Mouse (Mus musculus) cortical plate, adult 2 months (tissue): ENCODE data around the gene Prss22. TPM values are rescaled to one million over a fixed set of nuclear protein-coding genes. Genes with fewer than 3 reads are reported as not detected.
A peak's percentile ranks its signal among the peaks of the same experiment; 100 is the strongest.
"Not testable (repeated sequence)": the region's sequence is repeated elsewhere in the genome, so short reads cannot be mapped to it uniquely, and the experiment has no call there.

Experiments
- H3K27ac ChIP-seq: fragments of 200-500 bp; 2 replicates; pipeline ENCODE4 v1.5.1; 2012; ENCODE audit warnings: low read length, control low read depth, inconsistent platforms; ENCODE audit not compliant: insufficient read depth
- H3K4me1 ChIP-seq: fragments of 200-500 bp; 2 replicates; pipeline ENCODE4 v1.6.1; 2011; ENCODE audit warnings: low read length; ENCODE audit not compliant: control insufficient read depth, insufficient read depth
- H3K4me3 ChIP-seq: fragments of 200-500 bp; 2 replicates; pipeline ENCODE4 v1.5.1; 2011; ENCODE audit warnings: mild to moderate bottlenecking, low read length, control low read depth; ENCODE audit not compliant: insufficient read depth
- CTCF ChIP-seq: fragments of 200-500 bp; IDR thresholded peaks from 2 replicates; pipeline ENCODE4 v1.5.1; 2011; ENCODE audit warnings: mild to moderate bottlenecking, control low read depth, low read length; ENCODE audit not compliant: insufficient read depth; ENCODE audit errors: extremely low read depth
- POLR2A ChIP-seq: fragments of 200-500 bp; IDR thresholded peaks from 2 replicates; pipeline ENCODE4 v1.6.1; 2011; ENCODE audit warnings: mild to moderate bottlenecking, low read length, control low read depth; ENCODE audit not compliant: insufficient read depth; ENCODE audit errors: extremely low read depth
- polyA plus RNA-seq: library from polyadenylated mRNA; depleted of rRNA; stranded (reverse); fragments of >200 nt; gene quantifications from 2 replicates; pipeline ENCODE4 v1.2.3, GENCODE M21; 2012; rRNA removed

The Prss22 gene
- polyA plus RNA-seq, 1 experiment: 1.7 TPM

- H3K4me3 ChIP-seq: no peak overlapping the region
- TF ChIP-seq POLR2A: no peak
- peak; percentile 100 for TF ChIP-seq CTCF
- H3K27ac ChIP-seq: no peak overlapping the region
- H3K4me1 ChIP-seq: no peaks in the 10 kb centered on the region
Observed at GRCm38 (mm10) chr17:23960084-23960738, 37.7 kb downstream of the Prss22 start.

DNA sequence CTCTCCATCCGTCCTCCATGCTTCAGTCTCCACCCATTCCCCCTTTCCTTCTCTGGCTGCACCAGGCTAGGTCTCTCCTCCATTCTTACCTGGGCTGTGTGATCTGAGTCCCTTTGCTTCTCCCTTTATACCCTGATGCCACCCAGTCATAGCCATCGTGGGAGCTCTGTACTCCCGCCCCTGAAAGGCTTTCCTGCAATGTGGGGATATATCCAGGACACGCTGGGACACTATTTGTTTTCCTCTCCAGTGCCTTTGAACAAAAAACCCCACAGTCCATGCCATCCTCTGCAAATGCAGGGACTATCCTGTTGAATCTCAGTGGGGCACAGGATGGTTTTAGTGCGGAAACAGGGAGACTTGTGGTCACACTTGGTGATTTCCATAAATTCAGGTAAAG lies 42.7 kb downstream of the Prss22 start, which contains the start of gene Sbpl:
Sbpl (minus strand) TSS at position 101 of the 400 bp plus-strand sequence.
- H3K4me3 ChIP-seq: no peak within 1 kb of the TSS
- no peaks in the 10 kb centered on the region for H3K4me1 ChIP-seq
- TF ChIP-seq CTCF (no peak), POLR2A (no peak)
- no peak within 1 kb of the TSS for H3K27ac ChIP-seq

DNA sequence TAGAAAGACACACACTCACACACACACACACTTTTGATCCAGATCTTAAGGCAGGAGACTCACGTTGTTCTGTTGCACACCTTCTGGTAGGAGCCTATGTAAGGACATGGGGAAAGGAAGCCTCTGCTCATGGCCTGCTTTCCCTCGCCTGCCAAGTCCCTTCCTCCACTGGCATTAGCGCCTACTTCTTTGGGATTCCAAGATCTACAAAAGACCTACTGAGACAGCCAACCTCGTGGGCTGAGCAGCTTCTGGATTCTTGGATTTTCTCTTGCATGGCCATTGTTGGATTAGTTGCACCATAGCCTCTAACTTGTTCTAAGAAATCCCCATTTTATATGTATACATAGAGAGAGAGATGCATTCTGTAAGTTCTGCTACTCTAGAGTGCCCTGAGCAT lies 47.1 kb downstream of the Prss22 start:
- H3K4me1 ChIP-seq, H3K27ac ChIP-seq, H3K4me3 ChIP-seq: not testable (repeated sequence)

DNA sequence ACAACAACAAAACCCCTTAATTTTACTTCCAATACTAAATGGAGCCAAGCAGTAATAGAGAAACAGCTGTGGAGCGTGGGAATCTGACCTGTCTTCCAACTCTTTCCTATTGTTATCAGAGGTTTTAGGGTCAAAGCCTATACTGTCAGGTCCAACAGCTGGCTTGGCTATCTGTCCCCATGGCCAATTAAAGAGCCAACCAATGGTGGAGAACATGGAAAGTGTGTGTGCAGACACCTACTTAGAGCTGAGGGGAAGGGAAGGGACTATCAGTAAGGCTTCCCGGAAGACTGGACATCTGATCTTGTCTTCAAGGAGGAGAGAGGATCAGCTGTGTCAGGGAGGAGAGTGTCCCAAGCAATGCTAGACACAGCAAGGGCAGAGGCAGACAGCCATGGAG lies 48.8 kb downstream of the Prss22 start:
- Histone ChIP-seq H3K4me1 (0 out of 2 replicates have a peak, but pooled peaks cover 2% of the 10 kb centered on the region), H3K27ac (no peak overlapping the region), H3K4me3 (no peak overlapping the region)
- TF ChIP-seq POLR2A: no peak
- no peak for TF ChIP-seq CTCF

GRCm38 (mm10) chr17:23947486-23947885 lies 50.4 kb downstream of the Prss22 start:
- not testable (repeated sequence) for H3K27ac ChIP-seq, H3K4me1 ChIP-seq, H3K4me3 ChIP-seq

Other genes with a start within 250 kb of the Prss22 start
- gene Flywch1, start 226.5 kb downstream of the Prss22 start, polyA plus RNA-seq: 257 and 259 TPM in 2 replicates
- gene Flywch2, start 212.0 kb downstream of the Prss22 start, polyA plus RNA-seq: 27.2 and 28.8 TPM in 2 replicates
- 640 and 696 TPM in 2 replicates for gene Srrm2, start 207.6 kb downstream of the Prss22 start, polyA plus RNA-seq
- gene Elob, start 169.0 kb downstream of the Prss22 start, polyA plus RNA-seq: 547 and 628 TPM in 2 replicates
- not detected in 2 replicates for gene Prss33, start 162.0 kb downstream of the Prss22 start, polyA plus RNA-seq
- gene Prss32, start 154.2 kb downstream of the Prss22 start, polyA plus RNA-seq: not detected in 2 replicates
- gene Prss41, start 153.9 kb downstream of the Prss22 start, polyA plus RNA-seq: 0.23 and 0.29 TPM in 2 replicates
- not detected in 2 replicates for gene Prss21, start 130.0 kb downstream of the Prss22 start, polyA plus RNA-seq
- gene Dcpp1, start 117.2 kb downstream of the Prss22 start, polyA plus RNA-seq: not detected in 2 replicates
- gene Dcpp2, start 117.2 kb downstream of the Prss22 start, polyA plus RNA-seq: not detected in 2 replicates
- not detected in 2 replicates for gene Dcpp3, start 80.6 kb downstream of the Prss22 start, polyA plus RNA-seq
- gene Sbp, start 56.4 kb downstream of the Prss22 start, polyA plus RNA-seq: not detected in 2 replicates
- gene Sbpl, start 42.8 kb downstream of the Prss22 start, polyA plus RNA-seq: not detected in 2 replicates
- gene Prss30, start 17.5 kb downstream of the Prss22 start, polyA plus RNA-seq: 0.46 and 0.47 TPM in 2 replicates
- 0.08 TPM in 1 of 2 replicates, not detected in the other for gene Prss27, start 40.0 kb upstream of the Prss22 start, polyA plus RNA-seq
- gene Kctd5, start 75.4 kb upstream of the Prss22 start, polyA plus RNA-seq: 23.5 and 25.1 TPM in 2 replicates
- 42.5 and 44.8 TPM in 2 replicates for gene Pdpk1, start 152.8 kb upstream of the Prss22 start, polyA plus RNA-seq
- 33.6 and 36.5 TPM in 2 replicates for gene Amdhd2, start 165.7 kb upstream of the Prss22 start, polyA plus RNA-seq
- gene Atp6v0c, start 171.6 kb upstream of the Prss22 start, polyA plus RNA-seq: 2,699 and 2,818 TPM in 2 replicates
- 62.7 and 72.7 TPM in 2 replicates for gene Tbc1d24, start 207.5 kb upstream of the Prss22 start, polyA plus RNA-seq
- 5.5 and 6.8 TPM in 2 replicates for gene Ntn3, start 211.4 kb upstream of the Prss22 start, polyA plus RNA-seq
- gene Tedc2, start 222.8 kb upstream of the Prss22 start, polyA plus RNA-seq: 17.0 and 19.0 TPM in 2 replicates